Mouse (Mus musculus) erythroid progenitor cell, adult 5-6 weeks (primary cell): ENCODE measurements around the gene 2310034G01Rik. TPM values are rescaled to one million over a fixed set of nuclear protein-coding genes. Genes with fewer than 3 reads are reported as not detected.

Source experiments
- ATAC-seq: replicated peaks from 2 replicates; pipeline ENCODE4 v1.8.0; 2016; ENCODE audit warnings: moderate number of reproducible peaks, mild to moderate bottlenecking, moderate TSS enrichment, inconsistent platforms; ENCODE audit not compliant: poor library complexity, low FRiP score, severe bottlenecking
- total RNA-seq, 2 experiments: library from RNA; stranded (forward) in 1 of 2; stranded (reverse) in 1 of 2; fragments of 150-400 nt in 1 of 2; fragments of 186-747, 209-891 nt in 1 of 2; gene quantifications; 2 replicates each; pipeline versions ENCODE4 v1.2.3 to v1.2.4; 2015 to 2017; ENCODE audit warnings: low replicate concordance in 2 of 2

The 2310034G01Rik gene
- total RNA-seq, 2 experiments from 2014 or later, result not detected

DNA sequence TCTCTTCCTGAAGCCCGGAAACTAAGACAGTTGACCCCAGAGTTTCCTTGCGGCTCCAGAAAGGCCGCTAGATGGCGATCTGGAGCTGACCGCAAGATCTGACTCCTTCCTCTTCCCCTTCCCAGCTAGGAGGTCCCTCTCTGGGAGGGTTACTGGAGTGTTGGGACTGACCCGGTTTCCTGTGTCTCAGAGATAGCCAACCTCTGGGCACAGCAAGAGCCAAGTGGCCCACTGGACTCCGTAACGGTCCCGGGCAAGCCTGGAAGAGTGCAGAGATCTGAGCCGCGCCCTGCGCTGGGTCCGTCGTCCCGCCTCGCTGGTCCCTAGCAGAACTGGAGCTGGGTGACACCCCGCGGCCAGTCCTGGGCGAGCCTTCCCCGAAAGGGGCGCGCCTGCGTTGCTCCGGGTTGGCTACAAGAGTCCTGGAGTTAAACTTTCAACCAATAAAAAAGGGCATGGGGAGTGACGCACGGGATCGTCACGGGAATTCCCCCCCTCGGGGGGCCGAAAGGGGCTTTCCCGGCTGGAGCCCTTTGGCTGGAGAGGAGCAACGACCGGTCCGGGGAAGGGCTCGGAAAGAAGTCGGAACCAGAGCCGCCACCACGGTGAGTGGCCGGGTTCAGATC lies 45.8 kb downstream of the 2310034G01Rik start, which contains the start of gene Nfkb2:
TSS of gene Nfkb2 (plus strand) at position 105 of the 626 bp plus-strand sequence.
- ATAC-seq, result peak; percentile 82

DNA sequence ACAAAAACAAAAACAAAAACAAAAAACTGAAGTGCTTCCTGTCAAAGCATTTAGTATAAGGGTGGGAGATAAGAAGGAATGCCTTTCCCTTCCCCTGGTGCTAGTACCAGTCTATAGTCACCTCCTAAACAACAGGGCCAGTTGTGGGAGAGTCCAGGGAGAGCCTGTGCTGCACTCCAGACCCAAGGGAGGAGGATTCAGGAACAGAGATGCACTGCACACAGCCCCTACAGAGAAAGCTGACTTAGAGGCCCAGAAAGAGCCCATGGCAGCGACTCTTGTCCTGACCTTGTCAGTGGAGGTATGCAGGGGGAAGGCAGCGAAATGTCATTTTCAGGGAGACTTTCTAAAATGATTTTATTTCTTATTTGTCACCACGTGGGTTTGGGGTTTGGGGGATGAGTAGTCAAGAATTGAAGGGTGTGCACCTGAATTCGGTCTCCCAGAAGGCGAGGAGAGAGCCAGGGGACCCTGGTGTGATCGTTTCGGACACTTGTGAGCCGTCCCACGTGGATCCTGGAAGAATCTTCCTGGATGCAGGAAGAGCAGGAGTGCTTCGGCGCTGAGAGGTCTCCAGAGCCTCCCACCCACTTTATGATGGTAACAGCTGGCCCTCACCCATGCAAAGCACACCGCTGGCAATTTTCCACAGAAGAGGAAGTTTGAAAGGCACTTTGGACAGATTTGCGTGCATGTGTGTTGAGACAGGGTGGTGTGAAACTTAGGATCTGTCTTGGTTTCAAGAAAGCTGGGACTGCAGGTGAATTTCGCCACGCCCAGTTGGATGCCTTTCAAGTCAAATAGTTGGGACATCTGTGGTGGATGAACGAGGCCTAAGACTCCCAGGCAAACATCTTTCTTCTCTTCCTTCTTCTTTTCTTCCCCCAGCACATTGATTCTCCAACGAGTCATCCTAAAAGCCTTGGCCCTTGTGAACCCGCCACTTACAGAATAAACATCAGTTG lies 46.6 kb downstream of the 2310034G01Rik start:
- ATAC-seq, result no peak

DNA sequence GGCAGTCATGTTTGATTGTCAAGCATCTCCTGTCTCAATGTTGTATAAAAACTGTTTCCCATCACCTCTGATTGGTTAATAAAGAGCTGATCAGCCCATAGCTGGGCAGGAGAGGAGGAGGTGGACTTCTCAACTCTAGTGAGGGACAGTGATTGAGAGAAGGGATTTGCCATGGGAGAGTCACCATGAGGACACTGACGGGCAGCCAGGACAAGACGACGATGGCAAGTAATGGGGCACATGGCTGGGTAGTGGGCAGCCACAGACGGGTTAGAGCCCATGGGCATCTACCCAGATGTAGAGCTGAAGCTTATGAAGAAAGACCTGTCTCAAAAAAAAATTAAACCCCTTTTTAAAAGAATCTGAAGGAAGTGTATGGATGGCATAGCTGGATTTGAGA lies 47.6 kb downstream of the 2310034G01Rik start:
- no peak for ATAC-seq

- ATAC-seq, result no peak
Observed at GRCm38 (mm10) chr19:46300294-46301045, 49.6 kb downstream of the 2310034G01Rik start.

Other genes with a start within 250 kb of the 2310034G01Rik start
- not detected in 2 replicates for gene Elovl3, start 218.4 kb downstream of the 2310034G01Rik start, total RNA-seq (2015; ENCODE audit: low replicate concordance)
- gene Elovl3, start 218.4 kb downstream of the 2310034G01Rik start, total RNA-seq (2017; ENCODE audit: low replicate concordance), result not detected in 2 replicates
- not detected in 2 replicates for gene Pitx3, start 202.0 kb downstream of the 2310034G01Rik start, total RNA-seq (2015; ENCODE audit: low replicate concordance)
- gene Pitx3, start 202.0 kb downstream of the 2310034G01Rik start, total RNA-seq (2017; ENCODE audit: low replicate concordance), result not detected in 2 replicates
- gene Gbf1, start 197.8 kb downstream of the 2310034G01Rik start, total RNA-seq (2015; ENCODE audit: low replicate concordance), result 28.8 and 30.6 TPM in 2 replicates
- 11.4 and 22.2 TPM in 2 replicates for gene Gbf1, start 197.8 kb downstream of the 2310034G01Rik start, total RNA-seq (2017; ENCODE audit: low replicate concordance)
- gene Nfkb2, start 46.0 kb downstream of the 2310034G01Rik start, total RNA-seq (2015; ENCODE audit: low replicate concordance), result 1.1 and 1.7 TPM in 2 replicates
- gene Nfkb2, start 46.0 kb downstream of the 2310034G01Rik start, total RNA-seq (2017; ENCODE audit: low replicate concordance), result 1.2 and 1.9 TPM in 2 replicates
- gene Psd, start 23.1 kb downstream of the 2310034G01Rik start, total RNA-seq (2015; ENCODE audit: low replicate concordance), result not detected in 2 replicates
- gene Psd, start 23.1 kb downstream of the 2310034G01Rik start, total RNA-seq (2017; ENCODE audit: low replicate concordance), result 2.8 TPM in 1 of 2 replicates, not detected in the other
- gene Fbxl15, start 22.1 kb downstream of the 2310034G01Rik start, total RNA-seq (2015; ENCODE audit: low replicate concordance), result not detected in 2 replicates
- gene Fbxl15, start 22.1 kb downstream of the 2310034G01Rik start, total RNA-seq (2017; ENCODE audit: low replicate concordance), result 2.2 TPM in 1 of 2 replicates, not detected in the other
- gene Cuedc2, start 11.6 kb downstream of the 2310034G01Rik start, total RNA-seq (2015; ENCODE audit: low replicate concordance), result 8.4 and 16.2 TPM in 2 replicates
- 42.4 and 50.7 TPM in 2 replicates for gene Cuedc2, start 11.6 kb downstream of the 2310034G01Rik start, total RNA-seq (2017; ENCODE audit: low replicate concordance)
- 4.6 and 6.1 TPM in 2 replicates for gene Mfsd13a, start 9.2 kb downstream of the 2310034G01Rik start, total RNA-seq (2015; ENCODE audit: low replicate concordance)
- gene Mfsd13a, start 9.2 kb downstream of the 2310034G01Rik start, total RNA-seq (2017; ENCODE audit: low replicate concordance), result 1.4 and 6.2 TPM in 2 replicates
- gene Actr1a, start 45.4 kb upstream of the 2310034G01Rik start, total RNA-seq (2015; ENCODE audit: low replicate concordance), result 66.7 and 75.0 TPM in 2 replicates
- gene Actr1a, start 45.4 kb upstream of the 2310034G01Rik start, total RNA-seq (2017; ENCODE audit: low replicate concordance), result 82.9 and 94.7 TPM in 2 replicates
- 3.6 and 5.9 TPM in 2 replicates for gene Sufu, start 46.6 kb upstream of the 2310034G01Rik start, total RNA-seq (2015; ENCODE audit: low replicate concordance)
- gene Sufu, start 46.6 kb upstream of the 2310034G01Rik start, total RNA-seq (2017; ENCODE audit: low replicate concordance), result 2.4 and 4.8 TPM in 2 replicates
- gene Trim8, start 151.4 kb upstream of the 2310034G01Rik start, total RNA-seq (2015; ENCODE audit: low replicate concordance), result 4.2 and 9.4 TPM in 2 replicates
- 5.5 and 7.7 TPM in 2 replicates for gene Trim8, start 151.4 kb upstream of the 2310034G01Rik start, total RNA-seq (2017; ENCODE audit: low replicate concordance)
- 4.6 and 15.1 TPM in 2 replicates for gene Arl3, start 222.9 kb upstream of the 2310034G01Rik start, total RNA-seq (2015; ENCODE audit: low replicate concordance)
- 6.7 and 24.4 TPM in 2 replicates for gene Arl3, start 222.9 kb upstream of the 2310034G01Rik start, total RNA-seq (2017; ENCODE audit: low replicate concordance)
- 0.72 and 19.3 TPM in 2 replicates for gene Sfxn2, start 223.1 kb upstream of the 2310034G01Rik start, total RNA-seq (2015; ENCODE audit: low replicate concordance)
- 0.98 and 5.8 TPM in 2 replicates for gene Sfxn2, start 223.1 kb upstream of the 2310034G01Rik start, total RNA-seq (2017; ENCODE audit: low replicate concordance)
- 5.0 and 8.8 TPM in 2 replicates for gene Wbp1l, start 248.8 kb upstream of the 2310034G01Rik start, total RNA-seq (2015; ENCODE audit: low replicate concordance)
- gene Wbp1l, start 248.8 kb upstream of the 2310034G01Rik start, total RNA-seq (2017; ENCODE audit: low replicate concordance), result 6.7 and 9.2 TPM in 2 replicates